Mouse (Mus musculus) lung, embryonic 14.5 days (tissue): Measurements from ENCODE around the gene Ang4. TPM values are rescaled to one million over a fixed set of nuclear protein-coding genes. Genes with fewer than 3 reads are reported as not detected.

ENCODE experiments used
- ATAC-seq: fragments of 200-750 bp; cut with Nextera tagmentation; 2 replicates; pipeline ENCODE4 v1.8.0; 2017; ENCODE audit warnings: mild to moderate bottlenecking, moderate TSS enrichment, moderate library complexity; ENCODE audit not compliant: insufficient read depth
- DNase-seq: peaks from one replicate; pipeline ENCODE4 v3.0.0-alpha.2; 2015
- H3K27ac ChIP-seq: fragments of 300-500 bp; sonication (generic); 2 replicates; pipeline ENCODE4 v1.5.1; 2014; ENCODE audit warnings: low read depth, mild to moderate bottlenecking, moderate library complexity
- H3K27me3 ChIP-seq: fragments of 300-500 bp; sonication (generic); 2 replicates; pipeline ENCODE4 v1.6.1; 2014; ENCODE audit warnings: low read length, control low read depth; ENCODE audit not compliant: insufficient read depth
- H3K36me3 ChIP-seq: fragments of 300-500 bp; sonication (generic); 2 replicates; pipeline ENCODE4 v1.6.1; 2014; ENCODE audit warnings: control low read depth; ENCODE audit not compliant: insufficient read depth
- H3K4me1 ChIP-seq: fragments of 300-500 bp; sonication (generic); 2 replicates; pipeline ENCODE4 v1.6.1; 2014; ENCODE audit warnings: antibody characterized with exemption, control low read depth; ENCODE audit not compliant: insufficient read depth
- H3K4me2 ChIP-seq: fragments of 300-500 bp; sonication (generic); 2 replicates; pipeline ENCODE4 v1.6.1; 2014; ENCODE audit warnings: mild to moderate bottlenecking
- H3K4me3 ChIP-seq: fragments of 300-500 bp; sonication (generic); 2 replicates; pipeline ENCODE4 v1.5.1; 2014; ENCODE audit warnings: low read depth, low read length
- H3K9ac ChIP-seq: fragments of 300-500 bp; sonication (generic); 2 replicates; pipeline ENCODE4 v1.6.1; 2014
- H3K9me3 ChIP-seq: fragments of 300-500 bp; sonication (generic); 2 replicates; pipeline ENCODE4 v1.6.1; 2016; ENCODE audit warnings: low read depth, low read length, control low read depth
- CTCF ChIP-seq: IDR thresholded peaks from 2 replicates; pipeline ENCODE4 v1.5.1; 2016; ENCODE audit warnings: antibody characterized with exemption, low read depth
- WGBS: fragments of 180-500 bp; shearing (Covaris S2); extraction: QIAGEN DNeasy Blood & Tissue Kit; methylation state at CpG from one replicate; pipeline ENCODE4 v1.1.7; 2014; 5-methylcytosine and 5-hydroxymethylcytosine counted together
- polyA plus RNA-seq: library from polyadenylated mRNA; unstranded; fragments of >200 nt; fragmentation: Nextera tagmentation; extraction: Ambion mirVana; gene quantifications from 2 replicates; pipeline ENCODE4 v1.2.1, GENCODE M21; 2014

Ang4 gene
- not detected in 2 replicates for polyA plus RNA-seq

DNA sequence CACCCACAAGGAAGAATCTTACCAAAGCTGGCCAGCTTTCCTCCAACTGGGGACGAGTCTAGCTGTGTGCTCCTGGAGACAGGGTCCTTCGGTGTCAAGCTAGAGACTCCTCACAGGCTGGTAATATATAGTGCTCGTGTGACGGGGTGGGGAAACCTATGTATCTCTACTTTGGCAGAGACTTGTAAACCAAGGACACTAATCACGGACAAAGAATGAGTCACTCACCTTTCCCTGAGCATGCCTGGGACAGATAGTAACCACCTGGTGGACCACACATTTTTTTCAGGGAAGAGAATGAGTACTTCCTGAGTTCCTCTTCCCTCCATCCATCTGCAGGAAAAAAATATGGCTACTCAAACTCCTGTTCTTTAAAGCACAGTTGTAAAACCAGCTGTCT, at the start of gene Ang4:
Ang4 (minus strand) TSS at position 101 of the 400 bp plus-strand sequence.
- DNase-seq: no peak
- 59% methylated on average over 5 of the region's 5 CpGs for WGBS
- ATAC-seq: no peak
- no peak within 1 kb of the TSS for H3K9ac ChIP-seq
- no peak within 1 kb of the TSS for H3K4me2 ChIP-seq
- no peak for TF ChIP-seq CTCF
- no peaks in the 10 kb centered on the region for H3K9me3 ChIP-seq
- no peaks in the 10 kb centered on the region for H3K4me1 ChIP-seq
- H3K4me3 ChIP-seq: no peak within 1 kb of the TSS
- H3K27me3 ChIP-seq: no peaks in the 10 kb centered on the region
- H3K36me3 ChIP-seq: no peaks in the 10 kb centered on the region
- no peak within 1 kb of the TSS for H3K27ac ChIP-seq

DNA sequence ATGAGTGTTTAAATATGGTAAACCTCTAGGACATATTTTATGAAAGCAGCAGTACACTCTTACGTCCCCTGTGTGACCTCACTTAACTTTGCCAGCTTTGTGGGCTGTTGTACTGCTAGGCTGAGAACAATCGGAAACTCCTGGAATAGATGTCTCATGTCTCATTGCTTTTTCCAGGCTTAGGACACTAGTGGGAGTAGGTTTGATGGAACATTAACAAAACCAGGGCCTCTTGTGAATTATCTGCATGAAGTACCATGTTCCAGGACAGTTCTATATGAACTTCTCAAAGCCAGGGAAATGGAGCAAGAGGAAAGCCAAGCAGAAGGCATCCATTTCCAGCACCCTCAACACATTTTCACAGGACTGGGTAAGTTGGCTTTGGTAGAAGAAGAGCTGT, 26.4 kb upstream of the Ang4 start, which contains the start of gene AY358078:
AY358078 (plus strand) TSS at position 301 of the 400 bp plus-strand sequence.
- ATAC-seq: no peak
- no peak within 1 kb of the TSS for H3K4me2 ChIP-seq
- no peaks in the 10 kb centered on the region for H3K36me3 ChIP-seq
- H3K27me3 ChIP-seq: no peaks in the 10 kb centered on the region
- H3K27ac ChIP-seq: no peak within 1 kb of the TSS
- H3K9ac ChIP-seq: no peak within 1 kb of the TSS
- no peak for DNase-seq
- no peak within 1 kb of the TSS for H3K4me3 ChIP-seq
- no peaks in the 10 kb centered on the region for H3K4me1 ChIP-seq
- 74% methylated on average over 2 of the region's 2 CpGs for WGBS
- no peaks in the 10 kb centered on the region for H3K9me3 ChIP-seq
- no peak for TF ChIP-seq CTCF

DNA sequence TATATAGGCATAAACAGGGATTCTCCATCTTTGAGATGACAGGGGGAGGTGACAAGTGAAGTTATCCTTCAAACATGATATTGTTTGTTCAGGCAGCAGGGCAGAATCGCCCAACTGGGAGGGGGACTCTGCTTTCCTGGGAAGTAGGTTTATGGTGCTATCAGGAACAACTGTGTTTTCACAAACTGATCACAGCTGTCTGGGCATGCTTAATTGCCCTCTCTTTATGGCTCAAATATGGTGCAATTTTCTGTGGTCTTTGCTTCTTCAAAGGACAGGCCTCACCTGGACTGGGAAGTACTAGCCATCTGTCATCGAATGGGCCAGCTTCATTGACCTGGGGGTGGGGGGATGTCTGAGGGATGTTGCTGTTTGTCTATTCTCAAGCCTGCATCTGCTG, 20.7 kb upstream of the Ang4 start:
- Histone ChIP-seq H3K27me3 (no peaks in the 10 kb centered on the region), H3K4me2 (no peak overlapping the region), H3K9ac (no peak overlapping the region), H3K27ac (no peak overlapping the region), H3K36me3 (no peaks in the 10 kb centered on the region), H3K9me3 (no peaks in the 10 kb centered on the region), H3K4me1 (no peaks in the 10 kb centered on the region), H3K4me3 (no peak overlapping the region)
- 67% methylated on average over 2 of the region's 2 CpGs for WGBS
- ATAC-seq: no peak
- DNase-seq: no peak
- no peak for TF ChIP-seq CTCF

DNA sequence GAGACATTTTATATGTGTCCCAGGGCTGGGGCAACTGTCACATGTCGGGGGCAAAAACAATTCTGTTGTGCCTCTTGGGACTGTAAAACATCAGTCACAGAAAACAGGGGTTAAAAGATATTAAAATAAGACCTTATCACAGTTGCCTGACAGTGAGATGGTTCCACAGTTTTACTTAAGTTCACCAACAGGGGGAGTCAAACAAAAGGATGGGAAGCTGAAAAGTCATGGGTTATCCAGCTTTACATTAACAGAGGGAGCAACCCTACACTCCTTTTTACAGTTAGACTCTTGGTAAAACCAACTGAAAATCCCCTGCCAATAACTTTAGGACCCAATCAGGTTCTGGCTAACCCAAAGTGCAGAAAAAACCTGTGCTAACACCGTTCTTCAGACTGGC, 15.8 kb upstream of the Ang4 start:
- Histone ChIP-seq H3K9me3 (no peaks in the 10 kb centered on the region), H3K27ac (no peak overlapping the region), H3K9ac (no peak overlapping the region), H3K4me2 (no peak overlapping the region), H3K4me1 (no peaks in the 10 kb centered on the region), H3K4me3 (no peak overlapping the region), H3K36me3 (no peaks in the 10 kb centered on the region), H3K27me3 (no peaks in the 10 kb centered on the region)
- ATAC-seq (no peak), DNase-seq (no peak)
- 0 out of 2 replicates have a peak, but pooled peaks have one; percentile 10 for TF ChIP-seq CTCF
- WGBS: 77% methylated on average over 2 of the region's 2 CpGs

DNA sequence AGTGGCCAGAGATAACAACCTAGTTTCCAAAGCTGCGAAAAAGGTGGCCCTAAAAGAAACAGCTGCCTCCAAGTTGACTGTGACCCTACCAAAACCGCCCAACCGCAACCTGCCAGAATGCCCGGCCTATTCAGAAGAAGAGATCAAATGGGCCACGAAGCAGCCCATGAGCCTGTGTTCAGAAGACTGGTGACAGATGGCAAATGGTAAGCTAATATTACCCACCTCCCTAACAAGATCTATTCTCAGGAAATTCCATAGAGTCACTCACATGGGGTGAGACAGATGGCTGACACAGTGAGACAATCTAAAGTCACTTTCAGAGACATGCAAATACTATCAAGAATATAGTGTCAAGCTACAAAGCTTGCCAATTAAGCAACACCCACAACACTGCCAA, 13.7 kb upstream of the Ang4 start:
- no peaks in the 10 kb centered on the region for H3K36me3 ChIP-seq
- H3K9me3 ChIP-seq: no peaks in the 10 kb centered on the region
- ATAC-seq: no peak
- no peak for TF ChIP-seq CTCF
- no peak for DNase-seq
- no peak overlapping the region for H3K9ac ChIP-seq
- no peaks in the 10 kb centered on the region for H3K4me1 ChIP-seq
- WGBS: 86% methylated on average over 5 of the region's 5 CpGs
- H3K27me3 ChIP-seq: no peaks in the 10 kb centered on the region
- no peak overlapping the region for H3K27ac ChIP-seq
- H3K4me3 ChIP-seq: no peak overlapping the region
- no peak overlapping the region for H3K4me2 ChIP-seq

DNA sequence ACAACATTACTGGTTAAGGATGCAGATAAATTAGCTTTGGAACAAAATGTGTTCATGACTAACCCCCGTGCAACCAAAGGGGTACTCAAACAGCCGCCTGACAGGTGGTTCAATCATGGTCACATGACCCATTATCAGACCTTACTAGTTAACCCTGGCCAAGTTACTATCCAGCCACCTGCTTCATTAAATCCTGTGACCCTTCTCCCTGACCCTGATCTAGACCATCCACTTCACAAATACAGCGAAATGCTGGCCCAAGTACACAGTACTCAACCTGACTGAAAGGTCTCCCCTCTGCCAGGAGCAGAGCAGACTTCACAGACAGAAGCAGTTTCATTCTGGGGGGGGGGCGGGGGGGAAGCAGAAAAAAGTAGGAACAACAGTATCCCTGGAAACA, 12.9 kb upstream of the Ang4 start:
- WGBS: 64% methylated on average over 4 of the region's 4 CpGs
- ATAC-seq (no peak), DNase-seq (no peak)
- H3K4me3 ChIP-seq: no peak overlapping the region
- H3K4me2 ChIP-seq: no peak overlapping the region
- H3K9ac ChIP-seq: no peak overlapping the region
- H3K9me3 ChIP-seq: no peaks in the 10 kb centered on the region
- no peak overlapping the region for H3K27ac ChIP-seq
- H3K36me3 ChIP-seq: no peaks in the 10 kb centered on the region
- H3K27me3 ChIP-seq: no peaks in the 10 kb centered on the region
- no peak for TF ChIP-seq CTCF
- no peaks in the 10 kb centered on the region for H3K4me1 ChIP-seq

DNA sequence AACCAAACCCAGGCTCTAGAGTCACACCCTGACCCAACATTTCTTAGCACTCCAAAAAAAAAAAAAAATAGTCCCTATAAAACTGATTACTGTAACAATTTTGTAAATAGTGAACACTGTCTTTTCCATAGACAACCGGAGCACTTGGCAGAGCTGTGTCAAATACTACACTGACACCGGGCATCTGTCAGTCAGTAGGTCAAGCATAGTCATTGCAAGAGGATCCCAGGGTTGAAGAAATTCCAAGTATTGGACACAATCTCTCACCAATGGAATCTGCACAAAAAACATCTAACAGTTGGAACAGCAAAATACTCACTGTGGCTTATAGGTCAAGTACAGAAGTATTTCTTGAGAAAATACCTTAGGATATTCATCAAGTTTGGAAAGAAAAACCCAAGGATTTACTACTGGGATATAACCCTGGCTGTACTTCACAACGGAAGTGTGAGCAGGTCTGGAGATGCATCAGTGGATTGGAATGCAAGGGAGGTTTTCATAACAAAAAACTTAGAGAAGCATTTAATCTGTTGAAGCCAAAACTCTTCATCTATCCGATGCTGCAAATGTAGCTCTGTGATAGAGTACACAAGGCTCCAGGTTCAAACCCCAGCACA, 5.6 kb upstream of the Ang4 start:
- Histone ChIP-seq H3K4me2 (no peak overlapping the region), H3K9ac (no peak overlapping the region), H3K36me3 (no peaks in the 10 kb centered on the region), H3K9me3 (no peaks in the 10 kb centered on the region), H3K27me3 (no peaks in the 10 kb centered on the region), H3K27ac (no peak overlapping the region), H3K4me3 (no peak overlapping the region), H3K4me1 (no peaks in the 10 kb centered on the region)
- ATAC-seq (no peak), DNase-seq (no peak)
- 69% methylated on average over 4 of the region's 4 CpGs for WGBS
- TF ChIP-seq CTCF: no peak
